Mouse (Mus musculus): Measurements from ENCODE around the gene Ube2l3.
"Not testable (repeated sequence)": the region's sequence is repeated elsewhere in the genome, so short reads cannot be mapped to it uniquely, and the experiment has no call there.

The Ube2l3 gene

GRCm38 (mm10) chr16:17208389-17209361 lies 6.2 kb upstream of the Ube2l3 start, which contains the start of gene Rimbp3:
Rimbp3 (plus strand) TSS chr16:17208603.
- peak; percentile 95 for DNase-seq

- DNase-seq: peak; percentile 70
Measured at GRCm38 (mm10) chr16:17204990-17205389, 2.5 kb upstream of the Ube2l3 start.

GRCm38 (mm10) chr16:17201977-17202376 lies 472 bp downstream of the Ube2l3 start:
- peak; percentile 49 for DNase-seq

- peak; percentile 92 for DNase-seq
Measured at GRCm38 (mm10) chr16:17200953-17201707, 1.3 kb downstream of the Ube2l3 start.

- no peak for DNase-seq
Measured at GRCm38 (mm10) chr16:17200121-17200952, 2.1 kb downstream of the Ube2l3 start.

- no peak for DNase-seq
Measured at GRCm38 (mm10) chr16:17193823-17194222, 8.6 kb downstream of the Ube2l3 start.

- DNase-seq: no peak
Measured at GRCm38 (mm10) chr16:17185475-17185874, 17.0 kb downstream of the Ube2l3 start.

- DNase-seq: no peak
Measured at GRCm38 (mm10) chr16:17183003-17183402, 19.4 kb downstream of the Ube2l3 start.

GRCm38 (mm10) chr16:17182136-17182535 lies 20.3 kb downstream of the Ube2l3 start:
- DNase-seq: no peak

- DNase-seq: no peak
Measured at GRCm38 (mm10) chr16:17181382-17181781, 21.1 kb downstream of the Ube2l3 start.

GRCm38 (mm10) chr16:17179706-17180105 lies 22.7 kb downstream of the Ube2l3 start:
- no peak for DNase-seq

- DNase-seq: no peak
Measured at GRCm38 (mm10) chr16:17177623-17178170, 24.8 kb downstream of the Ube2l3 start.

GRCm38 (mm10) chr16:17175765-17176164 lies 26.7 kb downstream of the Ube2l3 start:
- DNase-seq: no peak

- DNase-seq: no peak
Measured at GRCm38 (mm10) chr16:17168049-17168448, 34.4 kb downstream of the Ube2l3 start.

GRCm38 (mm10) chr16:17167179-17167578 lies 35.3 kb downstream of the Ube2l3 start:
- no peak for DNase-seq

- not testable (repeated sequence) for DNase-seq
Measured at GRCm38 (mm10) chr16:17165478-17165877, 37.0 kb downstream of the Ube2l3 start.

- no peak for DNase-seq
Measured at GRCm38 (mm10) chr16:17154346-17154745, 48.1 kb downstream of the Ube2l3 start.

- no peak for DNase-seq
Measured at GRCm38 (mm10) chr16:17151874-17152273, 50.6 kb downstream of the Ube2l3 start.

GRCm38 (mm10) chr16:17150520-17151258 lies 51.8 kb downstream of the Ube2l3 start:
- DNase-seq: no peak

GRCm38 (mm10) chr16:17148084-17148483 lies 54.4 kb downstream of the Ube2l3 start:
- peak; percentile 68 for DNase-seq

GRCm38 (mm10) chr16:17147391-17147929 lies 55.0 kb downstream of the Ube2l3 start:
- peak; percentile 51 for DNase-seq

Data from retina, postnatal 1 day (tissue).